Mouse (Mus musculus) cerebellum, adult 2 months (tissue): ENCODE results near the gene Fgfr2.

Experiments used
- CTCF ChIP-seq: fragments of 200-500 bp; IDR thresholded peaks from 2 replicates; pipeline ENCODE4 v1.5.1; 2011; ENCODE audit warnings: low read depth, mild to moderate bottlenecking, control low read depth, low read length, moderate library complexity, borderline replicate concordance; ENCODE audit not compliant: insufficient read depth
- POLR2A ChIP-seq: fragments of 200-500 bp; IDR thresholded peaks from 2 replicates; pipeline ENCODE4 v1.6.1; 2011; ENCODE audit warnings: low read length, control low read depth, borderline replicate concordance; ENCODE audit not compliant: insufficient read depth

DNA sequence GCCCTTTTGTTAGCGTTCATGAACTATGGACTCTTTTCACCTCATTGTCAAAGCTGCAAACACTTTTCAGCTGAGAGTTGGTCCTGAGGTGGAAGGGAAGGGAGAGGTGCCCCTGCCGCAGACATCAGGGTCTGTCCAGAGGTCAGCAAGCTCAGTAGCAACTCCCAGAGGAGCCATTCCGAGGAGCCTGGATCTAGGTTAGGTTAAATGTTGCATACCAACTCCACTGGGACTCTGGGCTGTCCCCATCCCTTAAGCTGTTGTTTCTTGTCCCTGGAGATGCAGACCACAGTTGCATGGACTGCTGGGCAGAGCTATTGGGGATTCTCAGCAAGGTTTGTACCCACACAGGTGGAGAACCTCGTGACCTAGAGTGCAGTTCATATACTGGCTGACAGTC lies 424.0 kb downstream of the Fgfr2 start:
- TF ChIP-seq CTCF (no peak), POLR2A (no peak)
